Mouse (Mus musculus) embryonic facial prominence, embryonic 12.5 days (tissue): ENCODE results near the gene Cdkn1b. TPM values are rescaled to one million over a fixed set of nuclear protein-coding genes. Genes with fewer than 3 reads are reported as not detected.

Experiments
- ATAC-seq: fragments of 200-750 bp; cut with Nextera tagmentation; 2 replicates; pipeline ENCODE4 v1.8.0; 2017; ENCODE audit not compliant: insufficient number of reproducible peaks, insufficient read depth, low FRiP score, low TSS enrichment
- H3K27ac ChIP-seq: fragments of 300-500 bp; sonication (generic); 2 replicates; pipeline ENCODE4 v1.5.1; 2016; ENCODE audit warnings: mild to moderate bottlenecking
- H3K27me3 ChIP-seq: fragments of 300-500 bp; sonication (generic); 2 replicates; pipeline ENCODE4 v1.6.1; 2016; ENCODE audit warnings: mild to moderate bottlenecking, moderate library complexity
- H3K36me3 ChIP-seq: fragments of 300-500 bp; sonication (generic); 2 replicates; pipeline ENCODE4 v1.6.1; 2016; ENCODE audit warnings: mild to moderate bottlenecking
- H3K4me1 ChIP-seq: fragments of 300-500 bp; sonication (generic); 2 replicates; pipeline ENCODE4 v1.6.1; 2016
- H3K4me2 ChIP-seq: fragments of 300-500 bp; sonication (generic); replicated peaks from 2 replicates; pipeline ENCODE4 v1.6.1; 2016; ENCODE audit warnings: mild to moderate bottlenecking, moderate library complexity
- H3K4me3 ChIP-seq: fragments of 300-500 bp; sonication (generic); 2 replicates; pipeline ENCODE4 v1.5.1; 2016; ENCODE audit warnings: mild to moderate bottlenecking
- H3K9ac ChIP-seq: fragments of 300-500 bp; sonication (generic); 2 replicates; pipeline ENCODE4 v1.6.1; 2016; ENCODE audit warnings: mild to moderate bottlenecking, moderate library complexity
- H3K9me3 ChIP-seq: fragments of 300-500 bp; sonication (generic); 2 replicates; pipeline ENCODE4 v1.6.1; 2016; ENCODE audit warnings: mild to moderate bottlenecking, moderate library complexity
- WGBS: fragments of 180-500 bp; shearing (Covaris S2); methylation state at CpG from one replicate; pipeline ENCODE4 v1.1.7; 2016; 5-methylcytosine and 5-hydroxymethylcytosine counted together
- polyA plus RNA-seq: library from polyadenylated mRNA; unstranded; fragments of >200 nt; fragmentation: Nextera tagmentation; extraction: Ambion mirVana; gene quantifications from 2 replicates; pipeline ENCODE4 v1.2.1, GENCODE M21; 2016

Gene Cdkn1b
- polyA plus RNA-seq, 1 experiment from 2014 or later: 19.3 TPM

DNA sequence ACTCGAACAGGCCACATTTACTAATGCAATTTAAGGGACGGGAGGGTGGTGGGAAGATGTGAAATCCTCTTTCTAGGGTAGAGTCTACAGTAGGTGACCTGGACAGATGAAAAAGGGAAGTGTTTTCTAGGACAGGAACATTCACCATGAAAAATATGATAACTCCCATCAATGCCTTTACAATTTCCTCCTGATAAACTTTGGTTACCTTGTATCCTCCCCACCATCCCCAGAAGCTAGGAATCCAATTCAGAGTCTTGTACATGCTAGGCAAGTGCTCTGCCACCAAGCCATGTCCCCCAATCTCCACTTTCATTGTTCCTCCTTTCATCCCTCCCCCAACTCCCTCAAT, 13.0 kb downstream of the Cdkn1b start:
- WGBS: 59% methylated on average over 2 of the region's 2 CpGs
- ATAC-seq: no peak
- Histone ChIP-seq H3K4me3 (no peak overlapping the region), H3K4me2 (no peak overlapping the region), H3K27me3 (no peaks in the 10 kb centered on the region), H3K4me1 (peaks cover 22% of the 10 kb centered on the region; the same call in 1 of the 2 replicates), H3K27ac (no peak overlapping the region), H3K9me3 (no peaks in the 10 kb centered on the region), H3K9ac (no peak overlapping the region), H3K36me3 (no peaks in the 10 kb centered on the region)

- H3K9ac ChIP-seq: no peak overlapping the region
- no peak overlapping the region for H3K4me2 ChIP-seq
- H3K36me3 ChIP-seq: no peaks in the 10 kb centered on the region
- no peak overlapping the region for H3K27ac ChIP-seq
- 92% methylated on average over 5 of the region's 5 CpGs for WGBS
- no peaks in the 10 kb centered on the region for H3K27me3 ChIP-seq
- peaks cover 21% of the 10 kb centered on the region; the same call in 1 of the 2 replicates for H3K4me1 ChIP-seq
- H3K9me3 ChIP-seq: no peaks in the 10 kb centered on the region
- no peak overlapping the region for H3K4me3 ChIP-seq
- ATAC-seq: no peak
Measured at GRCm38 (mm10) chr6:134934305-134934704, 14.1 kb downstream of the Cdkn1b start.

DNA sequence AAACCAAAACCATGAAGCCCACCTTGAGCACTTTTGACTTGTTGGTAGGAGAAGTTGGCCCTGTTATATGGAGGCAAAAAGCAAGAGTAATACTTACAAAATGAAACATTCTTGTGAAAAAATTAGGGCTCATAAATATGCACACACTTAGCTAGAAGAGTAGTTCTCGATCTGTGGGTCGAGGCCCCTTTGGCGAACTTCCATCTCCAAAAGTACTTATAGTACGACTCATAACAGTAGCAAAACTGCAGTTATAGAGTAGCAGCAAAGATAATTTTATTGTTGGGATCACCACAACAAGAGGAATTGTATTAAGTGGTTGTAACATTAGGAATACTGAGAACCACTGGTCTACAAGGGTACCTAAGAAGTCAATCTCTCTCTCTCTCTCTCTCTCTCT, 19.6 kb downstream of the Cdkn1b start:
- Histone ChIP-seq H3K4me1 (no peaks in the 10 kb centered on the region), H3K27ac (no peak overlapping the region), H3K4me2 (no peak overlapping the region), H3K27me3 (no peaks in the 10 kb centered on the region), H3K4me3 (no peak overlapping the region), H3K36me3 (peaks cover 11% of the 10 kb centered on the region), H3K9ac (no peak overlapping the region), H3K9me3 (no peaks in the 10 kb centered on the region)
- ATAC-seq: no peak
- 91% methylated on average over 4 of the region's 4 CpGs for WGBS

DNA sequence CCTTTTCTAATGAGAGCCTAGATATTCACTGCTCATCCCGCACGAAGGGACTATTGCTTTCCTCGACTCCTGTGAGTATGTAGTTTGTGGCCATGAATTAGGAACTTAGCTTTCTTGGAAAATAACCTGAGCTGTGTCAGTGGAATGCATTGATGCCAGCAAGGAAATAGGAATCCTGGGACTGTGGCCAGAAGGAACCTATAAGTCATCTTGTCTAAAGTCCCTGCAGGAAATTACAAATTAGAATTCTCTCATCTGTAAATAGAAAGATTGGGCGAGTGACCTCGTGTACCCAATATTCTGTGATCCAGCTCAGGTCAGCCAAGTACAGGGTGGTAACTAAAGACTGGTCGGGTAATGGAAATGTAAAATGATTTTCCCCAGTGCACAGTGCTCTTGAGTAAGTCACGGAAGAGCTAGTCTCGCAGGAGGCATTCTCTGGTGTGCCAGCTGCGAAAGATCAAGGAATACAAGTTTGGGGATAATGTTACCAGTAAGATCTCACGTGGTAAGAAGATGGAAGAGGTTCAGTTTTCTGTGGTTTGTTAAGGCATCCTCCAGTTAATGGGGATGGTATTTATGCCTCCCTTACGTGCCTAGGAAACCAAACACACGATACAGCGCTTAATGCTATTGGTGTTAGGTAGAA, 23.7 kb downstream of the Cdkn1b start:
- Histone ChIP-seq H3K4me2 (no peak overlapping the region), H3K36me3 (peaks cover 11% of the 10 kb centered on the region), H3K27ac (no peak overlapping the region), H3K4me3 (no peak overlapping the region), H3K27me3 (no peaks in the 10 kb centered on the region), H3K4me1 (no peaks in the 10 kb centered on the region), H3K9me3 (no peaks in the 10 kb centered on the region), H3K9ac (no peak overlapping the region)
- 61% methylated on average over 13 of the region's 13 CpGs for WGBS
- ATAC-seq: no peak

GRCm38 (mm10) chr6:134946054-134946453, 25.9 kb downstream of the Cdkn1b start:
- Histone ChIP-seq H3K27ac (no peak overlapping the region), H3K4me2 (no peak overlapping the region), H3K27me3 (no peaks in the 10 kb centered on the region), H3K4me3 (no peak overlapping the region), H3K9ac (no peak overlapping the region), H3K9me3 (no peaks in the 10 kb centered on the region), H3K4me1 (no peaks in the 10 kb centered on the region), H3K36me3 (peaks cover 10% of the 10 kb centered on the region)
- ATAC-seq: no peak
- 78% methylated on average over 6 of the region's 6 CpGs for WGBS

GRCm38 (mm10) chr6:134946858-134947257, 26.7 kb downstream of the Cdkn1b start:
- WGBS: 87% methylated on average over 9 of the region's 9 CpGs
- Histone ChIP-seq H3K4me3 (no peak overlapping the region), H3K9me3 (no peaks in the 10 kb centered on the region), H3K27me3 (no peaks in the 10 kb centered on the region), H3K4me2 (no peak overlapping the region), H3K27ac (no peak overlapping the region), H3K36me3 (peaks cover 2% of the 10 kb centered on the region; the same call in 1 of the 2 replicates), H3K4me1 (no peaks in the 10 kb centered on the region), H3K9ac (no peak overlapping the region)
- ATAC-seq: no peak

DNA sequence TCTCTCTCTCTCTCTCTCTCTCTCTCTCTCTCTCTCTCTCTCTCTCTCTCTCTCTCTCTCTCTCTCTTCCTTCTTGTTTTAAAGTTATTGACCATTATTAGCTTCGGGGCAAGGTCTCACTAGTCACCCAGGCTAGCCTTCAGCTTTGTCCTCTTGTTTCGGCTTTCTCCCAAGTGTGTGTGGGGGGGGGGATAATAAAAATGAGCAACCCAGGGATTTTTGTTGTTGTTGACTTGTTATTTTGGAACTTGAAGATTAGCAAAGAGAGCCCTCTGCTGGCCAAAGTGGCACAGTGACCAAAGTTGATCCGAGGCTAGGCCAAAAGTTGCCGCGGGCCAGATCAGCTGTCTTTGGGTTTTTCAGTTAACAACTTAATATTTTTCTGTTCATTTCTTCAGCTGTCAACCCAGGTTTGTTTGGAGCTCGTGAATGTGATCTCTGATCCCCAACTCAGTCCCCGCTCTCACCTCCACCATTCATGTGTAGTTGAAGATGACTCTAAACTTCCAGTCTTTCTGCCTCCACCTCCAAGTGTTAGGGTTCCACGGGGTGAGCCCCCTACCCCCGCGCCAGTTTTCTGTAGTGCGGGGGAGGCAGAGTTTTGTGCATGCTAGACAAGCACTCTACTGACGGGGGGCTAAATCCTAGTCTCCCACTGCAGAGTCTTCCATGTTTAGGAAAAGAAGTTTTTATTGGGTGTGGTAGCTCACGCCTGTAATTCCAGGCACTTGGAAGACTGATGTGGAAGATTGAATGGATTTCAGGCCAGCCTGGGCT, 27.3 kb downstream of the Cdkn1b start:
- no peak overlapping the region for H3K4me3 ChIP-seq
- no peak overlapping the region for H3K9ac ChIP-seq
- WGBS: 50% methylated on average over 13 of the region's 13 CpGs
- H3K4me2 ChIP-seq: no peak overlapping the region
- no peaks in the 10 kb centered on the region for H3K9me3 ChIP-seq
- no peak for ATAC-seq
- H3K27me3 ChIP-seq: no peaks in the 10 kb centered on the region
- H3K27ac ChIP-seq: no peak overlapping the region
- H3K4me1 ChIP-seq: no peaks in the 10 kb centered on the region
- no peaks in the 10 kb centered on the region for H3K36me3 ChIP-seq

- H3K4me2 ChIP-seq: no peak overlapping the region
- H3K9me3 ChIP-seq: no peaks in the 10 kb centered on the region
- no peaks in the 10 kb centered on the region for H3K27me3 ChIP-seq
- H3K36me3 ChIP-seq: no peaks in the 10 kb centered on the region
- no peak overlapping the region for H3K9ac ChIP-seq
- no peak overlapping the region for H3K4me3 ChIP-seq
- ATAC-seq: no peak
- WGBS: 74% methylated on average over 11 of the region's 11 CpGs
- no peaks in the 10 kb centered on the region for H3K4me1 ChIP-seq
- H3K27ac ChIP-seq: no peak overlapping the region
Measured at GRCm38 (mm10) chr6:134948522-134949061, 28.4 kb downstream of the Cdkn1b start.

GRCm38 (mm10) chr6:134949241-134949640, 29.0 kb downstream of the Cdkn1b start:
- Histone ChIP-seq H3K27me3 (no peaks in the 10 kb centered on the region), H3K4me1 (no peaks in the 10 kb centered on the region), H3K36me3 (no peaks in the 10 kb centered on the region), H3K27ac (no peak overlapping the region), H3K9me3 (no peaks in the 10 kb centered on the region), H3K9ac (no peak overlapping the region), H3K4me3 (no peak overlapping the region), H3K4me2 (no peak overlapping the region)
- ATAC-seq: no peak
- 92% methylated on average over 3 of the region's 3 CpGs for WGBS

DNA sequence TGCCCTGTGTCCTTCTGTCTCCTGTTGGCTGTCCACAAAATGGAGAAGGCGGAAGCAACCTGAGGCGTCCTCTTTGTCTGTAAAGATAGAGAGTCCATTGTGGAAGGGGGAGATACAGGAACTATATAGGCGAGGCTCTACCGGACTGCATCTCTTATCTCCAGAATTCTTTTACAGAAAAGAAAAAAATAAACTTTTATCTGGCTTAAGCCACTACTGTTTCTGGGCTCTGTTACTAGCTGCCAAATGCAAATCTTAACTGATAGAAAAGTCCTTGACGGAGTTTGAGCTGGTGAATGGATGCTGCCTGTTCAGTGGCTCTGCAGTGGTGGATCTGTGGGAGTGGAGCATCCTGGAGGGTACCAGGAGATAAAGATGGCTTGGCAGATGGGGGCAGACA, 31.2 kb downstream of the Cdkn1b start:
- ATAC-seq: no peak
- no peaks in the 10 kb centered on the region for H3K27me3 ChIP-seq

DNA sequence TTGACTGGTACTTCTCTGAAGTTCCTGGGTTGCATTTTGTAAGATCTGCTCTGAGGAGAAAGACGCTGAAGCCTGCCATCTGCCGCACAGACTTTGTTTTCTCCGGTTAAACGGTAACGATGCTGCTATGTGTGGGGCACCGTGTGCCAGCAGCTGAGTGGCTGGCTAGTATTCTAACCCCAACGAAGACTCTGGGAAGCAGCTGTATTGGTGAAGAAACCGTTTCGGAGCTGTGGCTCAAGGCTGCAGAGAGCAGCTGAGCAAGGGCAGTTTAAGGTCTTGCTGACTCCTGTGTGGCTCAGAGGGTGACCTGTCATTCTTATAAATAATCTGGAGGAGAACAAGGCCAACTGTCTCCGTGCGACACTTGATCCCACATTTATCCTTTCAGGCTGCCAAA, 33.8 kb downstream of the Cdkn1b start:
- Histone ChIP-seq H3K27me3 (no peaks in the 10 kb centered on the region), H3K27ac (no peak overlapping the region), H3K4me2 (no peak overlapping the region), H3K4me1 (no peaks in the 10 kb centered on the region), H3K36me3 (no peaks in the 10 kb centered on the region), H3K4me3 (no peak overlapping the region), H3K9ac (no peak overlapping the region), H3K9me3 (no peaks in the 10 kb centered on the region)
- 71% methylated on average over 11 of the region's 11 CpGs for WGBS
- no peak for ATAC-seq

More for the DNA sequence above, 31.2 kb downstream of the Cdkn1b start:
- WGBS: 69% methylated on average over 5 of the region's 5 CpGs
- Histone ChIP-seq H3K27ac (no peak overlapping the region), H3K4me1 (no peaks in the 10 kb centered on the region), H3K9me3 (no peaks in the 10 kb centered on the region), H3K4me3 (no peak overlapping the region), H3K36me3 (no peaks in the 10 kb centered on the region), H3K9ac (no peak overlapping the region), H3K4me2 (no peak overlapping the region)

DNA sequence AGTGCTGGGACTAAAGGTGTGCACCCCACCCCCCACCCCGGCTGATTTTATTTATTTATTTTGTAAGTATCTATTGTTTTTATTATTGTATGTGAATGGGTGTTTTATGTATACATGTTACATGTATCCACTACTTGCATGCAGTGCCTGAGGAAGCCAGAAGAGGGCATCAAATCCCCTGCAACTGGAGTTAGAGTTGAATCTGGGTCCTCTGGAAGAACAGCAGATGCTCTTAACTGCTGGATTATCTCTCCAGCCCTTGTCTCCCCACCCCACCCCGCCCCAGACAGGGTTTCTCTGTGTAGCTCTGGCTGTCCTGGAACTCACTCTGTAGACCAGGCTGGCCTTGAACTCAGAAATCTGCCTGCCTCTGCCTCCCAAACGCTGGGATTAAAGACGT, 36.2 kb downstream of the Cdkn1b start:
- Histone ChIP-seq H3K4me1 (peaks cover 2% of the 10 kb centered on the region; the same call in 1 of the 2 replicates), H3K36me3 (no peaks in the 10 kb centered on the region), H3K4me2 (no peak overlapping the region), H3K4me3 (no peak overlapping the region), H3K27me3 (no peaks in the 10 kb centered on the region), H3K27ac (no peak overlapping the region), H3K9ac (no peak overlapping the region), H3K9me3 (no peaks in the 10 kb centered on the region)
- WGBS: 88% methylated on average over 4 of the region's 4 CpGs
- no peak for ATAC-seq
